Mouse (Mus musculus) MEL (cell line): ENCODE results near the gene Polr2l.

Experiments
- CHD2 ChIP-seq: IDR thresholded peaks from 2 replicates; pipeline ENCODE4 v1.6.1; 2011; ENCODE audit warnings: low read length, improper control_type of control experiment
- CTCF ChIP-seq, 3 experiments: IDR thresholded peaks in 2 of 3; conservative IDR thresholded peaks in 1 of 3; 2 replicates each; pipeline ENCODE4 v1.5.1; 2011 to 2012; ENCODE audit warnings: low read length in 3 of 3, low read depth in 2 of 3, mild to moderate bottlenecking in 2 of 3, improper control_type of control experiment in 1 of 3, inconsistent platforms in 1 of 3, mixed read lengths in 1 of 3, moderate library complexity in 1 of 3; ENCODE audit not compliant: control insufficient read depth in 1 of 3, insufficient read depth in 1 of 3, poor library complexity in 1 of 3, severe bottlenecking in 1 of 3
- EP300 ChIP-seq, 2 experiments: IDR thresholded peaks; 2 replicates each; pipeline ENCODE4 v1.6.1; 2011; ENCODE audit warnings: improper control_type of control experiment in 2 of 2, low read length in 2 of 2, low read depth in 1 of 2, mild to moderate bottlenecking in 1 of 2
- HCFC1 ChIP-seq: IDR thresholded peaks from 2 replicates; pipeline ENCODE4 v1.6.1; 2012; ENCODE audit warnings: low read depth, mild to moderate bottlenecking, inconsistent platforms, low read length, improper control_type of control experiment, moderate library complexity
- KAT2A ChIP-seq: conservative IDR thresholded peaks from 2 replicates; pipeline ENCODE4 v1.6.1; 2012; ENCODE audit warnings: low read depth, low read length, improper control_type of control experiment, inconsistent platforms
- POLR2A ChIP-seq, 2 experiments: IDR thresholded peaks; 2 replicates each; pipeline ENCODE4 v1.6.1; 2011 to 2012; ENCODE audit warnings: low read length in 2 of 2, mild to moderate bottlenecking in 2 of 2, control low read depth in 1 of 2, improper control_type of control experiment in 1 of 2, low read depth in 1 of 2, moderate library complexity in 1 of 2; ENCODE audit not compliant: control insufficient read depth in 1 of 2, insufficient read depth in 1 of 2, poor library complexity in 1 of 2
- POLR2AphosphoS2 ChIP-seq: IDR thresholded peaks from 2 replicates; pipeline ENCODE4 v1.6.1; 2011; ENCODE audit warnings: low read length, improper control_type of control experiment
- SIN3A ChIP-seq: IDR thresholded peaks from 2 replicates; pipeline ENCODE4 v1.6.1; 2012; ENCODE audit warnings: low read length, improper control_type of control experiment, inconsistent platforms
- USF1 ChIP-seq: IDR thresholded peaks from 2 replicates; pipeline ENCODE4 v1.6.1; 2014; ENCODE audit warnings: low read depth, mild to moderate bottlenecking, inconsistent platforms, low read length, improper control_type of control experiment, moderate library complexity
- ZC3H11A ChIP-seq: IDR thresholded peaks from 2 replicates; pipeline ENCODE4 v1.6.1; 2012; ENCODE audit warnings: low read depth, mild to moderate bottlenecking, inconsistent platforms, low read length, improper control_type of control experiment

DNA sequence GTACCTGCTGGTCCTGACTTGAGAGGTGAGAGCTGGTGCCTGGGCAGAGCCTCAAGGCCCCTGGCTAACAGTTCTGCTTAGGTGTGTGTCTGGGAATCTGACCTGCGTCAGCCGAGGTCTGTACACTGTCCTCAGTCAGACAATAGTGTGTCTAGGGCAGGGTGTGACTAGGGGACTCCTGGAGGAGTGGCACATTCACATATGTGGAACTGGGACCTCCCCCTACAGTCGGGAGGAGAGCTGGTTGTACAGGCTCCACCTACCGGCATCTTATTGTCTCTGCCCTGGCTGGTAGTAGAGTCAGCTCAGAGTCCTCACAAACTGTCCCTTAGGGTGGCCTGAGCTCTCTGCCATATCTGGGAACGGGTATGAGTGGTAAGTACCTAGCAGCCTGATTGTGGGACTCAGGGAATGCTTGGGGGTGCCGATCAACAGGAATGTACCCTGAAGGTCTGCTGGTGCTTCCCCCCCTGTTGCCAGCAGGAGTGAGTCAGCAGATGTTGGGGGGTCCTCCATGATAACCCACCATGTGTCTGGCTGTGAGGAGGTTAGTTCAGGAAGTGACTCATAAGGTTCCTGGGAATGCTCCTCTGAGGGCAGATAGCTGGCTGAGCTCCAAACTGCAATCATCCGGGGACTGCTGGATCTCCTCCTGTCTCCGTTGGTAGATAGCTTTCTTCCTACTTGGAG is 6.3 kb downstream of the Polr2l start:
- TF ChIP-seq CTCF (IDR thresholded peaks at IDR 0.05 in 2 of 3, conservative IDR thresholded peaks at IDR 0.05 in 1 of 3; ENCODE audit: control insufficient read depth in 1 of 3, insufficient read depth in 1 of 3, low read depth in 2 of 3, low read length in 3 of 3, poor library complexity in 1 of 3, severe bottlenecking in 1 of 3) = peak; percentile 34 to 48 (median 40)
- TF ChIP-seq SIN3A = peak; percentile 69
- no peak for TF ChIP-seq KAT2A
- no peak for TF ChIP-seq POLR2AphosphoS2
- no peak for TF ChIP-seq ZC3H11A
- TF ChIP-seq HCFC1 = no peak
- peak in 1 of 2 experiments; percentile 64; a peak in 1 of 4 replicates for TF ChIP-seq POLR2A (IDR thresholded peaks at IDR 0.05; ENCODE audit: control insufficient read depth in 1 of 2, insufficient read depth in 1 of 2, low read depth in 1 of 2, low read length in 2 of 2, poor library complexity in 1 of 2)
- peak; percentile 74 to 75 for TF ChIP-seq EP300 (IDR thresholded peaks at IDR 0.05; ENCODE audit: low read depth in 1 of 2, low read length in 2 of 2)
- no peak for TF ChIP-seq USF1
- TF ChIP-seq CHD2 = no peak
